Mouse (Mus musculus) C2C12 (cell line): ENCODE data around the gene Cdh24.

Source experiments
- CEBPB ChIP-seq: IDR thresholded peaks from one replicate; pipeline ENCODE4 v1.6.1; 2011; ENCODE audit warnings: low read depth, mild to moderate bottlenecking, control low read depth, moderate library complexity
- CTCF ChIP-seq: IDR thresholded peaks from one replicate; pipeline ENCODE4 v1.5.1; 2011; ENCODE audit not compliant: control insufficient read depth, insufficient read depth, insufficient read length
- FOSL1 ChIP-seq: IDR thresholded peaks from one replicate; pipeline ENCODE4 v1.8.0; 2011; ENCODE audit warnings: mild to moderate bottlenecking, low read length; ENCODE audit not compliant: poor library complexity, insufficient read depth, severe bottlenecking

- TF ChIP-seq FOSL1 (no peak), CTCF (no peak), CEBPB (no peak)
Measured at GRCm38 (mm10) chr14:54582536-54582935, 58.6 kb downstream of the Cdh24 start.
